Mouse (Mus musculus) stomach, embryonic 14.5 days (tissue): ENCODE measurements around the gene Krtap5-2. TPM values are rescaled to one million over a fixed set of nuclear protein-coding genes. Genes with fewer than 3 reads are reported as not detected.
"Not testable (repeated sequence)": the region's sequence is repeated elsewhere in the genome, so short reads cannot be mapped to it uniquely, and the experiment has no call there.

Experiments
- ATAC-seq: fragments of 200-750 bp; cut with Nextera tagmentation; 2 replicates; pipeline ENCODE4 v1.8.0; 2017; ENCODE audit warnings: low read depth, moderate TSS enrichment; ENCODE audit not compliant: insufficient number of reproducible peaks, insufficient read depth, low FRiP score
- H3K27ac ChIP-seq: fragments of 300-500 bp; sonication (generic); 2 replicates; pipeline ENCODE4 v1.5.1; 2014; ENCODE audit warnings: mild to moderate bottlenecking, low read length, moderate library complexity, mixed read lengths
- H3K27me3 ChIP-seq: fragments of 300-500 bp; sonication (generic); 2 replicates; pipeline ENCODE4 v1.6.1; 2014; ENCODE audit warnings: low read length, control low read depth, mixed read lengths; ENCODE audit not compliant: control insufficient read depth, insufficient read depth
- H3K36me3 ChIP-seq: fragments of 300-500 bp; sonication (generic); 2 replicates; pipeline ENCODE4 v1.6.1; 2014; ENCODE audit warnings: mild to moderate bottlenecking, control low read depth, low read length, moderate library complexity, mixed read lengths; ENCODE audit not compliant: control insufficient read depth, insufficient read depth
- H3K4me1 ChIP-seq: fragments of 300-500 bp; sonication (generic); 2 replicates; pipeline ENCODE4 v1.6.1; 2014; ENCODE audit warnings: low read length, control low read depth, mixed read lengths; ENCODE audit not compliant: control insufficient read depth, insufficient read depth
- H3K4me2 ChIP-seq: fragments of 300-500 bp; sonication (generic); replicated peaks from 2 replicates; pipeline ENCODE4 v1.6.1; 2014; ENCODE audit warnings: low read depth, low read length, control low read depth
- H3K4me3 ChIP-seq: fragments of 300-500 bp; sonication (generic); 2 replicates; pipeline ENCODE4 v1.5.1; 2014; ENCODE audit warnings: low read depth, low read length, control low read depth
- H3K9ac ChIP-seq: fragments of 300-500 bp; sonication (generic); replicated peaks from 2 replicates; pipeline ENCODE4 v1.6.1; 2014; ENCODE audit warnings: low read depth, mild to moderate bottlenecking, control low read depth, low read length, moderate library complexity, mixed read lengths
- H3K9me3 ChIP-seq: fragments of 300-500 bp; sonication (generic); 2 replicates; pipeline ENCODE4 v1.6.1; 2016; ENCODE audit warnings: low read depth, low read length, control low read depth; ENCODE audit not compliant: control insufficient read depth
- WGBS: fragments of 180-500 bp; shearing (Covaris S2); extraction: QIAGEN DNeasy Blood & Tissue Kit; methylation state at CpG from one replicate; pipeline ENCODE4 v1.1.7; 2014; 5-methylcytosine and 5-hydroxymethylcytosine counted together
- polyA plus RNA-seq: library from polyadenylated mRNA; unstranded; fragments of >200 nt; fragmentation: Nextera tagmentation; extraction: Ambion mirVana; gene quantifications from 2 replicates; pipeline ENCODE4 v1.2.1, GENCODE M21; 2014

Gene Krtap5-2
- polyA plus RNA-seq: not detected in 2 replicates

GRCm38 (mm10) chr7:142175905-142176304, at the start of gene Krtap5-2:
Gene Krtap5-2 (minus strand): TSS chr7:142176005.
- not testable (repeated sequence) for H3K9ac ChIP-seq, H3K27ac ChIP-seq, H3K27me3 ChIP-seq, ATAC-seq, H3K4me3 ChIP-seq, H3K4me2 ChIP-seq, H3K36me3 ChIP-seq, H3K4me1 ChIP-seq, H3K9me3 ChIP-seq

GRCm38 (mm10) chr7:142224518-142224917, 48.7 kb upstream of the Krtap5-2 start:
- Histone ChIP-seq H3K36me3 (no peaks in the 10 kb centered on the region), H3K4me1 (no peaks in the 10 kb centered on the region), H3K27ac (no peak overlapping the region), H3K27me3 (no peaks in the 10 kb centered on the region), H3K4me3 (no peak overlapping the region), H3K4me2 (no peak overlapping the region), H3K9me3 (no peaks in the 10 kb centered on the region), H3K9ac (no peak overlapping the region)
- 24% methylated on average over 2 of the region's 2 CpGs for WGBS
- no peak for ATAC-seq

GRCm38 (mm10) chr7:142212136-142212535, 36.3 kb upstream of the Krtap5-2 start:
- H3K9me3 ChIP-seq, H3K27ac ChIP-seq, H3K4me3 ChIP-seq, H3K9ac ChIP-seq, H3K4me1 ChIP-seq, H3K4me2 ChIP-seq, ATAC-seq, H3K27me3 ChIP-seq, H3K36me3 ChIP-seq: not testable (repeated sequence)
- 46% methylated on average over 1 of the region's 1 CpGs for WGBS

GRCm38 (mm10) chr7:142211559-142211958, 35.8 kb upstream of the Krtap5-2 start, which contains the start of gene Gm7579:
Gene Gm7579 (plus strand): TSS chr7:142211859.
- WGBS: 71% methylated on average over 1 of the region's 1 CpGs
- ATAC-seq: no peak

GRCm38 (mm10) chr7:142206891-142207290, 31.1 kb upstream of the Krtap5-2 start:
- not testable (repeated sequence) for H3K9ac ChIP-seq, H3K4me1 ChIP-seq, H3K36me3 ChIP-seq, H3K27me3 ChIP-seq, H3K27ac ChIP-seq, H3K4me2 ChIP-seq, H3K9me3 ChIP-seq, ATAC-seq, H3K4me3 ChIP-seq
- 82% methylated on average over 5 of the region's 5 CpGs for WGBS

More at GRCm38 (mm10) chr7:142211559-142211958, 35.8 kb upstream of the Krtap5-2 start, which contains the start of gene Gm7579:
- H3K4me3 ChIP-seq: no peak within 1 kb of the TSS
- H3K4me1 ChIP-seq: no peaks in the 10 kb centered on the region
- no peak within 1 kb of the TSS for H3K9ac ChIP-seq
- H3K27me3 ChIP-seq: no peaks in the 10 kb centered on the region
- no peak within 1 kb of the TSS for H3K27ac ChIP-seq
- no peaks in the 10 kb centered on the region for H3K9me3 ChIP-seq
- H3K4me2 ChIP-seq: no peak within 1 kb of the TSS
- H3K36me3 ChIP-seq: no peaks in the 10 kb centered on the region

GRCm38 (mm10) chr7:142205488-142205887, 29.7 kb upstream of the Krtap5-2 start:
- Histone ChIP-seq H3K9me3 (no peaks in the 10 kb centered on the region), H3K27ac (no peak overlapping the region), H3K4me1 (no peaks in the 10 kb centered on the region), H3K36me3 (no peaks in the 10 kb centered on the region), H3K27me3 (no peaks in the 10 kb centered on the region), H3K4me2 (no peak overlapping the region), H3K4me3 (no peak overlapping the region), H3K9ac (no peak overlapping the region)
- ATAC-seq: no peak

GRCm38 (mm10) chr7:142201064-142201463, 25.3 kb upstream of the Krtap5-2 start, which contains the start of gene Krtap5-3:
Gene Krtap5-3 (plus strand): TSS chr7:142201364.
- no peak for ATAC-seq
- H3K4me2 ChIP-seq: no peak within 1 kb of the TSS
- 50% methylated on average over 1 of the region's 1 CpGs for WGBS

GRCm38 (mm10) chr7:142198748-142199147, 22.9 kb upstream of the Krtap5-2 start:
- WGBS: 83% methylated on average over 2 of the region's 2 CpGs
- peaks cover 2% of the 10 kb centered on the region; the same call in 1 of the 2 replicates for H3K9me3 ChIP-seq
- no peak overlapping the region for H3K9ac ChIP-seq
- H3K27me3 ChIP-seq: no peaks in the 10 kb centered on the region
- no peak overlapping the region for H3K4me3 ChIP-seq
- no peaks in the 10 kb centered on the region for H3K4me1 ChIP-seq
- no peaks in the 10 kb centered on the region for H3K36me3 ChIP-seq
- no peak for ATAC-seq
- no peak overlapping the region for H3K4me2 ChIP-seq
- H3K27ac ChIP-seq: no peak overlapping the region

More at GRCm38 (mm10) chr7:142201064-142201463, 25.3 kb upstream of the Krtap5-2 start, which contains the start of gene Krtap5-3:
- H3K9me3 ChIP-seq: no peaks in the 10 kb centered on the region
- no peaks in the 10 kb centered on the region for H3K36me3 ChIP-seq
- H3K4me3 ChIP-seq: no peak within 1 kb of the TSS
- no peaks in the 10 kb centered on the region for H3K27me3 ChIP-seq
- H3K27ac ChIP-seq: no peak within 1 kb of the TSS
- H3K9ac ChIP-seq: no peak within 1 kb of the TSS
- H3K4me1 ChIP-seq: no peaks in the 10 kb centered on the region

GRCm38 (mm10) chr7:142190289-142190688, 14.5 kb upstream of the Krtap5-2 start, which contains the start of gene Gm10153:
Gene Gm10153 (minus strand): TSS chr7:142190389.
- no peaks in the 10 kb centered on the region for H3K4me1 ChIP-seq
- WGBS: 44% methylated on average over 2 of the region's 2 CpGs
- ATAC-seq: no peak
- H3K9ac ChIP-seq: no peak within 1 kb of the TSS
- H3K27ac ChIP-seq: no peak within 1 kb of the TSS
- no peak within 1 kb of the TSS for H3K4me3 ChIP-seq
- no peaks in the 10 kb centered on the region for H3K27me3 ChIP-seq
- peaks cover 2% of the 10 kb centered on the region; the same call in 1 of the 2 replicates for H3K9me3 ChIP-seq
- no peaks in the 10 kb centered on the region for H3K36me3 ChIP-seq
- H3K4me2 ChIP-seq: no peak within 1 kb of the TSS
